Comparison of ENCODE assay signal across 22 mouse cellular contexts in the genomic region with DNA sequence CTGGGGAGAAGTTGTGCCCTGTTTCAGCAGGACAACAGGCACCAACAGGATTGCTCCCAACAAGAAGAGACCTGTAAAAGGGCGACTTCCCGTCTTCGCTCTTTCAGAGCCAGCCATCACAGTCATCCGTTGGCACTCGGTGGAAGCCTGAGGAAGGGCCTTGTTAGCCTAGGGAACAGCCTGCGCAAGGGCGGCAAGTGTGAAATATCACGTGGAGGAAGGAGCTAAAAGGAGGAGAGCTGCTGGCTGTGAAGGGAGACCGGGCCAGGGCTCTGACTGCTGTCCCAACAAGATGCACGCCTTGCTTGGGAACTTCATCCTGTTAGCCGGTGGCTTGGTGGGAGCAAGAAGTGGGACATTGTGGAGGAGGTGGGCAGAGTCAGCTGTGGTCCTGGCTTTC. TPM values are rescaled to one million over a fixed set of nuclear protein-coding genes. Genes with fewer than 3 reads are reported as not detected.
DNase-seq lines count a peak whose midpoint lies in the region; TF ChIP-seq lines count a peak whose summit lies in the region.
"Had no signal": no experiment of that assay in that cellular context is flagged by ENCODE, and none has a peak within 500 bp of the region (broad histone marks: within the 10 kb centered on the region; RNA-seq: fewer than 3 reads in every experiment).

No protein-coding gene starts in this region.

- DNase-seq in frontal cortex, postnatal 36 days (ENCODE audit: low spot score in 2 of 2) = peak; percentile 74 to 78
- no peak for DNase-seq in frontal cortex, postnatal 14 days (ENCODE audit: low spot score in 2 of 2)
- DNase-seq in right cerebral cortex, adult 18-20 months = peak; percentile 85
- DNase-seq in right cerebral cortex, postnatal 4 days = no peak
- DNase-seq in fat pad, adult 2 months (ENCODE audit: extremely low read depth, low read depth, low spot score) = peak; percentile 16
- DNase-seq in left cerebral cortex, adult 2 months (ENCODE audit: extremely low spot score in 1 of 2, low spot score in 2 of 2) = peak in 1 of 2 experiments; percentile 65
- no peak for DNase-seq in Muller cell, postnatal 12 days (ENCODE audit: inconsistent ontology term)
- DNase-seq: adrenal gland, adult 8-10 months; cerebellum, adult 18-20 months; cerebellum, postnatal 36 days; kidney, adult 8-10 months; kidney, postnatal 14 days; lung, adult 18-20 months; lung, postnatal 10 days; thymus, adult 2 months; thymus, postnatal 4 days had no signal

- H3K27ac ChIP-seq in left cerebral cortex, adult 2 months = peak overlapping the region; percentile 61
- H3K27ac ChIP-seq: embryonic facial prominence, embryonic 15.5 days; heart, embryonic 10.5 days; hindbrain, embryonic 10.5 days; intestine, embryonic 15.5 days; liver, embryonic 12.5 days had no signal

- H3K4me3 ChIP-seq in left cerebral cortex, adult 2 months = no peak overlapping the region
- H3K4me3 ChIP-seq: embryonic facial prominence, embryonic 15.5 days; heart, embryonic 10.5 days; hindbrain, embryonic 10.5 days; intestine, embryonic 15.5 days; liver, embryonic 12.5 days had no signal

- TF ChIP-seq CTCF in left cerebral cortex, adult 2 months (IDR thresholded peaks at IDR 0.05) = no peak

- intact Hi-C loops in left cerebral cortex, adult 2 months (cut with DNase I) = loop anchor here (1.0 to 5.0 kb wide), 2 partner anchors 15 to 274 kb away; no protein-coding TSS in a partner anchor

RNA-seq across cellular contexts. Expression of a gene that starts 13.5 kb away (rescaled TPM):
- total RNA-seq in left cerebral cortex, adult 2 months (2021) = 100 to 1,000 TPM; 422 to 424 TPM
- total RNA-seq: granulocyte monocyte progenitor cell, adult 5-6 weeks had no signal

RNA-seq across cellular contexts. Expression of a gene that starts 49.5 kb away (rescaled TPM):
- 10 to 100 TPM; 16.2 to 20.1 TPM for total RNA-seq in left cerebral cortex, adult 2 months (2021)

Comparison
In these comparisons a context has a peak if more than half of its experiments do, and no peak if none do; other contexts are left out.
1. DNase-seq: peak in frontal cortex, postnatal 36 days (2 of 2), right cerebral cortex, adult 18-20 months (single experiment) and fat pad, adult 2 months (single experiment); none in frontal cortex, postnatal 14 days (0 of 2), right cerebral cortex, postnatal 4 days (single experiment) and Muller cell, postnatal 12 days (single experiment).